Mouse (Mus musculus): ENCODE results near the gene Tprkb.

DNA sequence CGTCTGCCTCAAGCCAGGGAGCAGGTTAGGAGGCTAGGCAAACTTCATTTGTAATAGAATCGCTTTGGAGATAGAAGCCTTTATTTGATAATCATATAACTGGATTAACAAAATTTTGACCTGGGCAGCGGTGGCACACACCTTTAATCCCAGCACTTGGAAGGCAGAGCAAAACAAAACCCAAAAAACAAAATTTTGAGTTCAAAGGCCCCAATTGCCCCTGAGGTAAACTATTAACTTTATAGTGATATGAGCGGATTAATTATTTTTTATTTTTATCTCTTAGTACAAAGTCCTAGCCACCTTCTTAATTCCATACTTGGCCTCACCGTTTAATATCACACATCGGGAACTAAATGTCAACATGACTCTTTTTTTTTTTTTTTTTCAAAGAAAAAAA lies 4.9 kb downstream of the Tprkb start:
- TF ChIP-seq CEBPB (IDR thresholded peaks at IDR 0.05; ENCODE audit: insufficient read depth, poor library complexity, severe bottlenecking): no peak
- no peak for TF ChIP-seq POLR2A (IDR thresholded peaks at IDR 0.05; ENCODE audit: insufficient read length, low read depth)
- TF ChIP-seq POLR2AphosphoS2 (IDR thresholded peaks at IDR 0.05; ENCODE audit: insufficient read length, low read depth): no peak
- TF ChIP-seq MAX (IDR thresholded peaks at IDR 0.05; ENCODE audit: low read depth): no peak
- no peak for TF ChIP-seq MYOD1 (IDR thresholded peaks at IDR 0.05; ENCODE audit: control insufficient read depth in 1 of 3, insufficient read length in 2 of 3, low read depth in 2 of 3)
- no peak for TF ChIP-seq E2F4 (IDR thresholded peaks at IDR 0.05; ENCODE audit: insufficient read depth)
- TF ChIP-seq USF1 (IDR thresholded peaks at IDR 0.05; ENCODE audit: low read depth): no peak
- no peak for TF ChIP-seq MYOG (IDR thresholded peaks at IDR 0.05; ENCODE audit: control insufficient read depth in 1 of 3, insufficient read depth in 1 of 3, insufficient read length in 2 of 3, low read depth in 2 of 3)
- no peak for TF ChIP-seq TCF12 (IDR thresholded peaks at IDR 0.05; ENCODE audit: insufficient read depth, poor library complexity, severe bottlenecking)
- no peak for TF ChIP-seq TCF3 (IDR thresholded peaks at IDR 0.05; ENCODE audit: insufficient read length, low read depth)
